Mouse (Mus musculus): ENCODE measurements at regions not wholly inside any gene's neighbourhood (a gene's known extent, or its start where the extent isn't known, plus 50 kb on each side); places are given as distances from the start of the nearest gene placed in this dataset.

DNA sequence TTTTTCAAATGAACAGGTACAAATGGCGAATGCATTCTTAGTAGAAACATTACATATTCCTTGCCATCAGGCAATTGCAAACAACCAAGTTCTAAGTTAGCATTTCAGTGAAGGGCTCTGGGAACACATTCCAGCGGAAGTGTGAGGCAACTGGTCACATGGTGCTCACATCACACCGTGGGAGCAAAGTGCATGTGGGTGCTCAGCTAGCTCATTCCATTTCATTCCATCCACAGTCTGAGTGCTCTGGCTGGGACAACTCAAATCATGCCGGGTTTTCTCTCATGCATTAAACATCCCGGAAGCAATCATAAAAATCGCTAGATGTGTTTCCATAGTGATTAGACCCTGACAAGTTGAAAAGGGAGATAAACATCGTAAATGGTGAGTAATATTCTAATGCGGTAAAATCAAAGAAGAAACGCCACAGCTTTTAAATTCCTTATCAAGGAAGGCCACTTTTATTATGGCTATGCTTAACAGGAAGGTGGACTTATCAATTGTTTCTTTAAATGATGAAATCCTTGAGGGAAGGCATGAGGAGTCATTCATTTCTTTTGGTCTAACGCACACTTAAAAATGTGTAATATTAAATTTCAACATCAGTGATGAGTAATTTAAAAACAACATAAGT is 104.1 kb downstream of the Rassf9 start:
- Histone ChIP-seq H3K27me3 (ENCODE audit: control insufficient read depth, insufficient read depth, low read length) (no peaks in the 10 kb centered on the region), H3K27ac (ENCODE audit: low read depth, low read length) (no peak overlapping the region), H3K4me3 (ENCODE audit: low read depth, low read length) (no peak overlapping the region), H3K9ac (ENCODE audit: low read length) (no peak overlapping the region), H3K4me2 (no peak overlapping the region), H3K4me1 (ENCODE audit: control insufficient read depth, insufficient read depth, low read length) (no peaks in the 10 kb centered on the region), H3K36me3 (ENCODE audit: control insufficient read depth, insufficient read depth, low read length) (no peaks in the 10 kb centered on the region), H3K9me3 (ENCODE audit: control insufficient read depth, low read length) (no peaks in the 10 kb centered on the region)
- ATAC-seq (ENCODE audit: low FRiP score): no peak
- 86% methylated on average over 10 of the region's 10 CpGs for WGBS
- DNase-seq (ENCODE audit: low spot score, missing footprints): no peak
